Mouse (Mus musculus): ENCODE measurements at regions not wholly inside any gene's neighbourhood (a gene's known extent, or its start where the extent isn't known, plus 50 kb on each side); places are given as distances from the start of the nearest gene placed in this dataset.

DNA sequence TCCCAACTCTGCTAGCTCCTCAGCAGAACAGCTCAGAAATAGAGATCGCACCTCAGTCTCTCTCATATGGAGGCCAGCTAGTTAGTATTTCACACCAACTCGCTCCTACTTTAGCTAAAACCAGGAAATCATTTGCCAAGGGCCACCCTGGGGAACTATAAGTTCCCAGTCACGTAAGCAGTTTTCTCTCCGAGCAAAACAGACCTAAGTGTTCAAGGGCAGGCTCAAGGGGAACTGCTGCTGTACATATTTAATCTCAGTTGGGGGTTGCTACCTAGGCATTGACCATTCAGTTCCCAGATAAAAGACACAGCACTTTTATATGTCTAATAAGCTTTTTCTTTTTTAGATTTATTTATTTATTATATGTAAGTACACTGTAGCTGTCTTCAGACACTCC, 93.5 kb upstream of the Cpm start:
- no peak overlapping the region for H3K4me3 ChIP-seq (ENCODE audit: low read length)
- 73% methylated on average over 4 of the region's 4 CpGs for WGBS

DNA sequence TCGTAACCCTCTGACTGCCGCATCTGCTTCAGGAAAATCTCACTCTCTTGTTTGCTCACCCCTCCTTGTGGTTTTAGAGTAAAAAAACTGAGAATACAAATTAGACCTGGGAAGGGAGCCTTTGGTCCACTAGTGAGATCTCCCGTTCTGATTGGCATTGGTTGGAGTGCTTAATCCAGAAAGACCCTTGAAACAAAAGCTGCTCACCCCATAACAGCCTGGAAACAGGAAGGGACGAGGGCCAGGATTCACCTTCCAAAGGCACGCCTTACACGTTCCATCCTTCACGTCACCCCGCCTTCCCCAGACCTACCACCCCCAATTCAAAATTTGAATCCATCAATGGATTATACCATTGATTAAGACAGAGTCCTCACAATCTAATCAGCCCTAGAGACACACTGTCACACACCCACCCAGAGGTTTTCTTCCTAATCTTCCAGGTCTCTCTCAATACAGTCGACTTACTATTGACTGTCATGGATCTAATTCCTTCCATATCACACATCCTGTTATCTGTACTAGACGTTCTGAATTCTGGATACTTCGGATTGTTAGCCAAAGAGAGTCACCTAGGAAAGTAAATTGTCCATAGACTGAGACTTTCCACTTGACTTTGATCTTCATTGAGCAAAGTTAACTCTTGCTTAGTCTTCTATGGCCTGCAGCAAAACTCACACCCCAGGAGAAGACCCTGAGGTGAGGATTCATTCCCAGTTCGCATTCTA, 94.1 kb upstream of the Cpm start:
- Histone ChIP-seq H3K4me2 (ENCODE audit: low read depth, low read length) (no peak overlapping the region), H3K9ac (ENCODE audit: low read length) (no peak overlapping the region), H3K4me1 (ENCODE audit: control insufficient read depth, insufficient read depth, low read length) (no peaks in the 10 kb centered on the region), H3K27me3 (ENCODE audit: control insufficient read depth, insufficient read depth, low read length) (no peaks in the 10 kb centered on the region), H3K4me3 (ENCODE audit: low read length) (no peak overlapping the region), H3K36me3 (ENCODE audit: control insufficient read depth, insufficient read depth) (no peaks in the 10 kb centered on the region), H3K9me3 (replicated peaks; ENCODE audit: control insufficient read depth, low read length) (no peaks in the 10 kb centered on the region; the same call in 1 of the 2 replicates), H3K27ac (ENCODE audit: low read length) (no peak overlapping the region)
- 76% methylated on average over 12 of the region's 12 CpGs for WGBS
- no peak for ATAC-seq (replicated peaks; ENCODE audit: extremely low read depth, insufficient read depth, low FRiP score)

More for the DNA sequence above, 93.5 kb upstream of the Cpm start:
- Histone ChIP-seq H3K4me2 (ENCODE audit: low read depth, low read length) (no peak overlapping the region), H3K36me3 (ENCODE audit: control insufficient read depth, insufficient read depth) (no peaks in the 10 kb centered on the region), H3K27ac (ENCODE audit: low read length) (no peak overlapping the region), H3K27me3 (ENCODE audit: control insufficient read depth, insufficient read depth, low read length) (no peaks in the 10 kb centered on the region), H3K9me3 (replicated peaks; ENCODE audit: control insufficient read depth, low read length) (no peaks in the 10 kb centered on the region; the same call in 1 of the 2 replicates), H3K9ac (ENCODE audit: low read length) (no peak overlapping the region), H3K4me1 (ENCODE audit: control insufficient read depth, insufficient read depth, low read length) (no peaks in the 10 kb centered on the region)
- no peak for ATAC-seq (replicated peaks; ENCODE audit: extremely low read depth, insufficient read depth, low FRiP score)

DNA sequence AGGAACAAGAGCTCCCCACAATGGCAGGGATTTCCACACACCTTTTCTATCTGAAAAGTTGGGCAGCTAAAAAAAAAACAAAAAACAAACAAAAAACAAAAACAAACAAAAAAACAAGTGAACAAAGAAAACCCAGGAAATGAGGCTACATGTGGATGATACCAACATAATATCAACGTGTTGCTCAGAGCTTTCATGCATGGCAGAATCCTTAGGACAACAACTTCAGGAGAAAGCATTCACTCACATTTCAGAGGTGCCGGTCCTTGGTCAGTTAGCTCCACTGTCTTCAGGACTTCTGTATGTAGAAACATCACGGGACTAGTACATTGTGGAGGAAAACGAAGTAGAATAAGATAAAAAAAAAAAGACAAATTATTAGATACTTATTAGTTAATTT, 94.8 kb upstream of the Cpm start:
- no peak for ATAC-seq (replicated peaks; ENCODE audit: extremely low read depth, insufficient read depth, low FRiP score)
- H3K9me3 ChIP-seq (replicated peaks; ENCODE audit: control insufficient read depth, low read length): no peaks in the 10 kb centered on the region; the same call in 1 of the 2 replicates
- no peaks in the 10 kb centered on the region for H3K4me1 ChIP-seq (ENCODE audit: control insufficient read depth, insufficient read depth, low read length)
- no peak overlapping the region for H3K9ac ChIP-seq (ENCODE audit: low read length)
- no peak overlapping the region for H3K4me3 ChIP-seq (ENCODE audit: low read length)
- 80% methylated on average over 4 of the region's 4 CpGs for WGBS
- no peak overlapping the region for H3K27ac ChIP-seq (ENCODE audit: low read length)
- H3K36me3 ChIP-seq (ENCODE audit: control insufficient read depth, insufficient read depth): no peaks in the 10 kb centered on the region
- no peak overlapping the region for H3K4me2 ChIP-seq (ENCODE audit: low read depth, low read length)
- H3K27me3 ChIP-seq (ENCODE audit: control insufficient read depth, insufficient read depth, low read length): no peaks in the 10 kb centered on the region

DNA sequence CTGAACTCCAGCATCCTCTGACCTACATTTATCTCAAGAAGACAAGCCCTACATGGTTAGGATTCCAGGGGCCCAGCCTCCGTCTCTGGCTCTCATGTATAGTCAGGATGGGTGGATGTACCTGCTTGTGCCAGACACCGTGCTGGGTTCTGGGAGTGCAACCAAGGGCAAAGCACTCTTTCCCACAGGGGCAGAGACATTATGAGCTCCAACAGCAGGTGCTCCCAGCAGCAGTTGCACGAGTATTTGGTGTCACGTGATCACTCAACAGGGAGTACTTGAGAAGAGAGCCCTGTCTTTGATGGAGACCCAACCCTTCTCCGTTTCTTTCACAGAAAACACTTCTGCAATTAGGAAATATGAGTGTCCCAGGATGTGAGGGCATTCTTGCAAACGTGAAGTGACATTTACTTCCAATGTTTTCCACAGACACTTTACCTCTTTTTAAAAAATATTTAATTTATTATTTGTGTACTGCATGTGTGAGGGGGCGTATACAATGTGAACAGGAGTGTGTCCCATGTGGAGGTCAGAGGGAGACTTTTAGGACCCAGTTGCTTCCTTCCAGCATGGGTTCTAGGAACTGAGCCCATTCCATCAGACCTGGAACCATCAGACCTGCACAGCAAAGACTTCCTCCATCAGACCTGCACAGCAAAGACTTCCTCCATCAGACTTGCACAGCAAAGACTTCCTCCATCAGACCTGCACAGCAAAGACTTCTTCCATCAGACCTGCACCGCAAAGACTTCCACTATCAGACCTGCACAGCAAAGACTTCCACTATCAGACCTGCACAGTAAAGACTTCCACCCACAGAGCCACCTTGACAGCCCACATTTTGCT, 95.5 kb upstream of the Cpm start:
- ATAC-seq (replicated peaks; ENCODE audit: extremely low read depth, insufficient read depth, low FRiP score): no peak
- Histone ChIP-seq H3K4me3 (ENCODE audit: low read length) (no peak overlapping the region), H3K36me3 (ENCODE audit: control insufficient read depth, insufficient read depth) (no peaks in the 10 kb centered on the region), H3K9me3 (replicated peaks; ENCODE audit: control insufficient read depth, low read length) (no peaks in the 10 kb centered on the region; the same call in 1 of the 2 replicates), H3K4me2 (ENCODE audit: low read depth, low read length) (no peak overlapping the region), H3K27ac (ENCODE audit: low read length) (no peak overlapping the region), H3K4me1 (ENCODE audit: control insufficient read depth, insufficient read depth, low read length) (no peaks in the 10 kb centered on the region), H3K9ac (ENCODE audit: low read length) (no peak overlapping the region), H3K27me3 (ENCODE audit: control insufficient read depth, insufficient read depth, low read length) (no peaks in the 10 kb centered on the region)
- 78% methylated on average over 8 of the region's 8 CpGs for WGBS

DNA sequence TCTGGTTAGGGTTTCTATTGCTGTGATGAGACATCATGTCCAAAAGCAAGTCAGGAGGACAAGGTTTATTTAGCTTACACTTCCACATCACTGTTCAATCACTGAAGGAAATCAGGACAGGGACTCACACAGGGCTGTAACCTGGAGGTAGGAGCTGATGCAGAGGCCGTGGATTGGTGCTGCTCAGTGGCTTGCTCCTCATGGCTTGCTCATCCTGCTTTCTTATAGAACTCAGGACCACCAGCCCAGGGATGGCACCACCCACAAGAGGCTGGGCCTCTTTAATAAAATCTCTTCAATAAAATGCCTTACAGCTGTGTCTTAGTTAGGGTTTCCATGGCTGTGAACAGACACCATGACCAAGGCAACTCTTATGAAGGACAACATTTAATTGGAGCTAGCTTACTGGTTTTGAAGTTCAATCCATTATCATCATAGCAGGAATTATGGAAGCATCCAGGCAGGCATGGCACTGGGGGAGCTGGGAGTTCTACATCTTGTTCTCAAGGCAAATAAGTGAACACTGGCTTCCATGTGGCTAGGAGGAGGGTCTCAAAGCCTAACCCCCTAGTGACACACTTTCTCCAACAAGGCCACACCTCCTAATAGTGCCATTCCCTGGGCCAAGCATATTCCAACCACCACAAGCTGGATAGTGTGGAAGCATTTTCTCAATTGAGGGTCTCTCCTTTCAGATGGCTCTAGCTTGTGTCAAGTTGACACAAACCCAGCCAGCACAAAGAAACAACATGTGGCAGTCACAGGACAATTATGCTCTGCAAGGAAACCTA, 96.4 kb upstream of the Cpm start:
- ATAC-seq (replicated peaks; ENCODE audit: extremely low read depth, insufficient read depth, low FRiP score): no peak
- no peak overlapping the region for H3K9ac ChIP-seq (ENCODE audit: low read length)
- no peaks in the 10 kb centered on the region for H3K36me3 ChIP-seq (ENCODE audit: control insufficient read depth, insufficient read depth)
- H3K9me3 ChIP-seq (replicated peaks; ENCODE audit: control insufficient read depth, low read length): no peaks in the 10 kb centered on the region; the same call in 1 of the 2 replicates
- 84% methylated on average over 1 of the region's 1 CpGs for whole genome bisulfite sequencing
- no peak overlapping the region for H3K4me2 ChIP-seq (ENCODE audit: low read depth, low read length)
- H3K27me3 ChIP-seq (ENCODE audit: control insufficient read depth, insufficient read depth, low read length): no peaks in the 10 kb centered on the region
- H3K27ac ChIP-seq (ENCODE audit: low read length): no peak overlapping the region
- H3K4me1 ChIP-seq (ENCODE audit: control insufficient read depth, insufficient read depth, low read length): no peaks in the 10 kb centered on the region
- H3K4me3 ChIP-seq (ENCODE audit: low read length): no peak overlapping the region

DNA sequence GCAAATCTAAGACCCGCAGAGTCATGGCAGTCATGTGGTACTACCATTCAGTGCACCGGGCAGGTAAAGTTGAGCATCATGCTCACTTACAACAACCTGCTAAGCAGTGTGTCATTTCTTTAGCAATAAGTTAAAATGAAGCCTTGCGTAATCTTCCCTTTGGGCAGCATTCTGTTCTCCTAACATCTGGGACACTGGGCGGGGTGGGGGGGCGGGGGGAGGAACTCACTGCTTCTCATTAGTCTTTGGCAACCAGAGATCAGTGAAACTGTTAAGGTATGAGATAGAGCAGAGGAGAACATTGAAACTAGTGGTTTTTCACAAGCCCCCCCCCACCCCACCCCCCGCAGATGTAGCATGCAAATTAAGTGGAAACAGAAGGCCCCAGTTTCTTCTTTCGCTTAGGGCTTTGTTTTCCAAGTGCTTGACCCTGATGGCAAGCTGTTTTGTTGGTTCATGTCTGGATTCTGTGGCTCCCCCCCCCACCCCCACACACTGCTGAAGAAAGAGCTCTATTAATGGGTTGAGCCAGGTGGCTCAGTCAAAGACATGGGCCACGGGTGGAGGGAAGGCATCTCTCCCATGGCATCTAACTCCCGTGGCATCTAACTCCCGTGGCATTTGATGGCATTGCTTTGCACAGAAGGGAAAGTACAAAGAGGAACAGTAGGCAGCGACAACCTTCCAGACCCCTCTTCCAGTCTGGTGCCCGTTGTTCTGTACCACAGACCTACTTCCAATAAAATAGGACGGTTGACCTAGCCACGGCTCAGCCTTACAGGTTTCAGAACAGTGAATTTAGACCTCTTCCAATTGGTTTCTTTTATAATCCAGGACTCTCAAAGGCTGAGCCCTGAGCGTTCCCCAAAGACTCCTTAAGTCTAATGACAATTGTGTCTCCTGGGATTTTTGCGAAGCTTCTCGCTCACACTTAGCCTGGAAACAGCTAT, 97.2 kb upstream of the Cpm start:
- Histone ChIP-seq H3K27ac (ENCODE audit: low read length) (no peak overlapping the region), H3K4me1 (ENCODE audit: control insufficient read depth, insufficient read depth, low read length) (no peaks in the 10 kb centered on the region), H3K27me3 (ENCODE audit: control insufficient read depth, insufficient read depth, low read length) (no peaks in the 10 kb centered on the region), H3K4me3 (ENCODE audit: low read length) (no peak overlapping the region), H3K4me2 (ENCODE audit: low read depth, low read length) (no peak overlapping the region), H3K9me3 (replicated peaks; ENCODE audit: control insufficient read depth, low read length) (no peaks in the 10 kb centered on the region; the same call in 1 of the 2 replicates), H3K36me3 (ENCODE audit: control insufficient read depth, insufficient read depth) (no peaks in the 10 kb centered on the region), H3K9ac (ENCODE audit: low read length) (no peak overlapping the region)
- no peak for ATAC-seq (replicated peaks; ENCODE audit: extremely low read depth, insufficient read depth, low FRiP score)
- 84% methylated on average over 17 of the region's 17 CpGs for WGBS

DNA sequence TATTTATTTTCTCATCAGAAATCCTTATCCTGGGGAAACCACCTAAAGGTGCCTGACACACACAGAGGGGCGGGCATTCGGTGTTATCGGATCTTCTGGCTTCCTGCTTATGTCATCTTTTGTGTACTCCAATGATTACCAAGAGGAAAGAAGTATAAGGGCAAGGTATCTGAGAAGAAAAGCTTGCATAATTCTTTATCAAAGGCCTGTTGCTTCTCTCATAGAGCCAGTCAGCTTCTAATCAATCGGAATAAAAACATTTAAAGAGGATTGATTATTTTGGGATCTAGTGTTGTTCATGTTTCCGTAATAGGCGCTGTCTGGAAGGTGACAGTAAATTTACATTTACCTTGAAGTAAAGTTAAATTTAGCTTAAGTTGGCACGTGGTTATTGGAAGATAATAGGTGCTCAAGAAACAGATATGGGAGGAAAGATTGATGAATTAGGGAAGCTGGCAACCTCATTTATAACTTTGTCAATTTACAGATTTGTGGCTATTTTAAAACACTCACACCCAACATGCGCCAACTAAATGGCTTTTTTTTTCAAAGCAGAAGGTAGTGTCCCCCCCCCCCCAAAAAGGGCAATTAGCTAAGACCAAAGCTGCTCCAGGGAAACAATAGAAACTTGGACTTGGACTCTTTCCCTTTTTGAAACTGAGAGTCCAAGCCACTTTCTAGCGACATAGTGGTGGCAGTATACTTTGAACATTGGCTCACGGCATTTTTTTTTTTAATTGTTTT, 98.3 kb upstream of the Cpm start:
- H3K4me3 ChIP-seq (ENCODE audit: low read length): no peak overlapping the region
- H3K9me3 ChIP-seq (replicated peaks; ENCODE audit: control insufficient read depth, low read length): no peaks in the 10 kb centered on the region
- H3K27me3 ChIP-seq (ENCODE audit: control insufficient read depth, insufficient read depth, low read length): no peaks in the 10 kb centered on the region
- H3K9ac ChIP-seq (ENCODE audit: low read length): no peak overlapping the region
- ATAC-seq (replicated peaks; ENCODE audit: extremely low read depth, insufficient read depth, low FRiP score): no peak
- H3K36me3 ChIP-seq (ENCODE audit: control insufficient read depth, insufficient read depth): no peaks in the 10 kb centered on the region
- no peak overlapping the region for H3K4me2 ChIP-seq (ENCODE audit: low read depth, low read length)
- H3K4me1 ChIP-seq (ENCODE audit: control insufficient read depth, insufficient read depth, low read length): no peaks in the 10 kb centered on the region
- H3K27ac ChIP-seq (ENCODE audit: low read length): no peak overlapping the region
- WGBS: 73% methylated on average over 10 of the region's 10 CpGs

Data from heart, embryonic 16.5 days (tissue).